Mouse (Mus musculus) forebrain, embryonic 15.5 days (tissue): ENCODE results near the gene Rnf157. TPM values are rescaled to one million over a fixed set of nuclear protein-coding genes. Genes with fewer than 3 reads are reported as not detected.

ENCODE experiments used
- ATAC-seq: fragments of 200-750 bp; cut with Nextera tagmentation; replicated peaks from 2 replicates; pipeline ENCODE4 v1.8.0; 2017; ENCODE audit warnings: mild to moderate bottlenecking, moderate TSS enrichment, moderate library complexity
- H3K27ac ChIP-seq: fragments of 300-500 bp; sonication (generic); replicated peaks from 2 replicates; pipeline ENCODE4 v1.5.1; 2015; ENCODE audit warnings: mild to moderate bottlenecking, inconsistent platforms
- H3K27me3 ChIP-seq: fragments of 300-500 bp; sonication (generic); 2 replicates; pipeline ENCODE4 v1.6.1; 2015; ENCODE audit warnings: inconsistent platforms
- H3K36me3 ChIP-seq: fragments of 300-500 bp; sonication (generic); 2 replicates; pipeline ENCODE4 v1.6.1; 2015; ENCODE audit warnings: mild to moderate bottlenecking, inconsistent platforms
- H3K4me1 ChIP-seq: fragments of 300-500 bp; sonication (generic); 2 replicates; pipeline ENCODE4 v1.6.1; 2015; ENCODE audit warnings: inconsistent platforms
- H3K4me2 ChIP-seq: fragments of 300-500 bp; sonication (generic); replicated peaks from 2 replicates; pipeline ENCODE4 v1.6.1; 2015; ENCODE audit warnings: mild to moderate bottlenecking, inconsistent platforms
- H3K4me3 ChIP-seq: fragments of 300-500 bp; sonication (generic); 2 replicates; pipeline ENCODE4 v1.5.1; 2015; ENCODE audit warnings: mild to moderate bottlenecking, inconsistent platforms
- H3K9ac ChIP-seq: fragments of 300-500 bp; sonication (generic); replicated peaks from 2 replicates; pipeline ENCODE4 v1.6.1; 2015; ENCODE audit warnings: mild to moderate bottlenecking, inconsistent platforms
- H3K9me3 ChIP-seq: fragments of 300-500 bp; sonication (generic); 2 replicates; pipeline ENCODE4 v1.6.1; 2016; ENCODE audit warnings: inconsistent platforms
- WGBS: fragments of 180-500 bp; shearing (Covaris S2); methylation state at CpG from one replicate; pipeline ENCODE4 v1.1.7; 2015; ENCODE audit warnings: mixed read lengths; 5-methylcytosine and 5-hydroxymethylcytosine counted together
- polyA plus RNA-seq: library from polyadenylated mRNA; unstranded; fragments of >200 nt; fragmentation: Nextera tagmentation; extraction: Ambion mirVana; gene quantifications from 2 replicates; pipeline ENCODE4 v1.2.1, GENCODE M21; 2015

Rnf157 gene
- polyA plus RNA-seq, 1 experiment from 2014 or later: 53.4 TPM

GRCm38 (mm10) chr11:116337531-116337930 is 75.3 kb downstream of the Rnf157 start:
- Histone ChIP-seq H3K9ac (no peak overlapping the region), H3K4me1 (peaks cover 43% of the 10 kb centered on the region), H3K4me3 (no peak overlapping the region), H3K9me3 (no peaks in the 10 kb centered on the region), H3K27me3 (peaks cover 16% of the 10 kb centered on the region; the same call in 1 of the 2 replicates), H3K4me2 (no peak overlapping the region), H3K27ac (no peak overlapping the region), H3K36me3 (peaks cover 22% of the 10 kb centered on the region; the same call in 1 of the 2 replicates)
- ATAC-seq: no peak
- WGBS: 87% methylated on average over 6 of the region's 6 CpGs

DNA sequence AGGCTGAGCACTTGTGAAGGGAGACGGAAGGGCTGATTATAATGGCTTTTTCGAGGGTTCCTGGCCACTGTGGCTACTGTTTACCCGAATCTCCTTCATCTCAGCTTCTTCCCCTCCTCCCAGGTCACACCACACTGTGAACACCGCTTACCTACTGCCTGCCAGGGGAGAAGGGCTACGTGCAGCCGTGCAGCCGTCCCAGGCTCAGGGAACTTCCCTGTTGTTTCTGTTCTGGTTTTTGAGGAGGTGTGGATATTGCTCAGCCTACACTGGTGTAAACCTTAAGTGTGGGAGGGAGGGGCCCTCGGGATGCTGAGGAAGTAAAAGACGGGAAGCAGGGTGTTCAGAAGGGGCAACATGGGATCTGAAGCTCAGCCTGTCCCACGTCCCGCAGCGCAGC is 75.8 kb downstream of the Rnf157 start:
- Histone ChIP-seq H3K27me3 (peaks cover 16% of the 10 kb centered on the region; the same call in 1 of the 2 replicates), H3K9me3 (no peaks in the 10 kb centered on the region), H3K36me3 (0 out of 2 replicates have a peak, but pooled peaks cover 18% of the 10 kb centered on the region), H3K9ac (0 out of 2 replicates have a peak overlapping the region, but pooled peaks have one; percentile 38), H3K4me3 (no peak overlapping the region), H3K27ac (no peak overlapping the region), H3K4me1 (peaks cover 48% of the 10 kb centered on the region), H3K4me2 (no peak overlapping the region)
- ATAC-seq: no peak
- WGBS: 62% methylated on average over 12 of the region's 12 CpGs

DNA sequence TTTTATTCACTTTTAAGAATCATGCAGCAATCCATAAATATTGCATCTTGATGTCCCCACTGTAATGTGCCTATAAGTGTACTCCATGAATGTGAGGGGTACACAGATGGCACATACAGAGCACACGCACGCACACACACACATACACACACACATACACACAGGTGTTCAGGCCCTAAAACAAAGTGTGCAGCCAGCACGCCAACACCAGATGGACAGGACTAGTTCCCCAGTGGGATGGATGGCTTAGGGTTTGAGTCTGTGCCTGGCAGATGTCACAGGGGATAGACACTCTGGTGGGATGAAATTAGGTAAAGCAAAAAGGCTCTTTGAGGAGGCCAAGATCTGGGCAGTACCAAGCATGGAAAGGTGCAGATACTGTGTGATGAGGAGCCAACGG is 76.4 kb downstream of the Rnf157 start:
- Histone ChIP-seq H3K27me3 (peaks cover 16% of the 10 kb centered on the region; the same call in 1 of the 2 replicates), H3K4me2 (peak overlapping the region; percentile 89), H3K4me1 (peaks cover 54% of the 10 kb centered on the region), H3K27ac (peak overlapping the region; percentile 59; the same call in 1 of the 2 replicates), H3K36me3 (0 out of 2 replicates have a peak, but pooled peaks cover 15% of the 10 kb centered on the region), H3K9ac (peak overlapping the region; percentile 38; the same call in 1 of the 2 replicates), H3K9me3 (no peaks in the 10 kb centered on the region), H3K4me3 (0 out of 2 replicates have a peak overlapping the region, but pooled peaks have one; percentile 43)
- WGBS: 64% methylated on average over 4 of the region's 4 CpGs
- no peak for ATAC-seq

GRCm38 (mm10) chr11:116335244-116336036 is 77.4 kb downstream of the Rnf157 start, which contains the start of gene Foxj1:
TSS of gene Foxj1 (minus strand) at chr11:116335399.
- peak within 1 kb of the TSS; percentile 43 for H3K4me3 ChIP-seq
- under 1% methylated on average over 61 of the region's 61 CpGs for WGBS

GRCm38 (mm10) chr11:116334417-116334782 is 78.4 kb downstream of the Rnf157 start:
- Histone ChIP-seq H3K4me1 (peaks cover 71% of the 10 kb centered on the region), H3K9ac (no peak overlapping the region; the same call in 1 of the 2 replicates), H3K4me2 (peak overlapping the region; percentile 89), H3K36me3 (0 out of 2 replicates have a peak, but pooled peaks cover 8% of the 10 kb centered on the region), H3K9me3 (no peaks in the 10 kb centered on the region), H3K27me3 (peaks cover 16% of the 10 kb centered on the region; the same call in 1 of the 2 replicates), H3K27ac (no peak overlapping the region), H3K4me3 (peak overlapping the region; percentile 43)
- ATAC-seq: no peak
- 9% methylated on average over 26 of the region's 26 CpGs for WGBS

More at GRCm38 (mm10) chr11:116335244-116336036, 77.4 kb downstream of the Rnf157 start, which contains the start of gene Foxj1:
- Histone ChIP-seq H3K4me1 (peaks cover 61% of the 10 kb centered on the region), H3K9me3 (no peaks in the 10 kb centered on the region), H3K9ac (peak within 1 kb of the TSS; percentile 38), H3K4me2 (peak within 1 kb of the TSS; percentile 89), H3K36me3 (0 out of 2 replicates have a peak, but pooled peaks cover 12% of the 10 kb centered on the region), H3K27me3 (peaks cover 16% of the 10 kb centered on the region; the same call in 1 of the 2 replicates), H3K27ac (peak within 1 kb of the TSS; percentile 59)
- ATAC-seq: peak; percentile 93

DNA sequence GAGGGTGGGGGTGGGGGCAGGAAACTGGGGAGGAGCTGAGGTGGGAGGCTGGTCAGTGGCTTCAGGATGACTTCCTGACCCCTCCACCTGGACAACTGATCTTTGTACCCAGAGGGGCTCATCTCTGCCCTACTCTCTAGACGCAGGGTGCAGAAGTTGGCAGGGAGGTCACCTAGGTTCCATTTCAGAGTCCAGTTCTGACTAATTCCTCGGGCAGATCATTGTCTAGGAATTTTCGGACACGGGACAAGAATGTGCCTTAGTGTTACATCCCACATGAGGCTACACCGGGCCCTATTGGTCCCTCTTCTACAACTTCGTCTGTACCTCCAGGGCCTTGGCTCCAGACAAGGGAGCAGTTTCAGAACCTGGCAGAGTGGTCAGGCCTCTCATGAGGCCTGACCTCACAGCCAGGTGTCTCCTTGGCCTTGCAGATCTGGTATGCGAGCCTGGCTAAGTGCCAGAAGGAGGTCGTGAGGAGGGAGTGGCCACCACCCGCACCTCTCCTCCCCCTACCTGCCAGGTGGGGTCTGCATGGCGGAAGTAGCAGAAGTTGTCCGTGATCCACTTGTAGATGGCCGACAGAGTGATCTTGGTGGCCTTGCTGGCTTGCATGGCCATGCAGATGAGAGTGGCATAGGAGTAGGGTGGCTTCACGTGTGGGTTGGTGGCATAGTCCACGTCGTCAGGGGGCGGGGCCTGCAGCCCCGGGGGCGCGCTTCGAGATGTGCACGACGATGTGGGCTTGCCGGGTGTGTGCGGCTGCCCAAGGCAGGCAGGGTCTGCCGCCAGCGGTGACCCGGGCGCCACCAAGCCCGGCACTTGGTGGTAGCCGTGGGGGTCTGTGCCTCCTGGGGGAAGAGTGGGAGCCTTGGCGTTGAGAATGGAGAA is 79.1 kb downstream of the Rnf157 start:
- H3K4me3 ChIP-seq: peak overlapping the region; percentile 43
- 27% methylated on average over 31 of the region's 31 CpGs for WGBS
- no peak for ATAC-seq
- peaks cover 78% of the 10 kb centered on the region for H3K4me1 ChIP-seq
- H3K27ac ChIP-seq: peak overlapping the region; percentile 32; the same call in 1 of the 2 replicates
- no peak overlapping the region for H3K9ac ChIP-seq
- 0 out of 2 replicates have a peak, but pooled peaks cover 6% of the 10 kb centered on the region for H3K36me3 ChIP-seq
- no peaks in the 10 kb centered on the region for H3K9me3 ChIP-seq
- peaks cover 16% of the 10 kb centered on the region; the same call in 1 of the 2 replicates for H3K27me3 ChIP-seq
- H3K4me2 ChIP-seq: peak overlapping the region; percentile 89

- H3K9ac ChIP-seq: no peak overlapping the region
- H3K27me3 ChIP-seq: peaks cover 16% of the 10 kb centered on the region; the same call in 1 of the 2 replicates
- H3K36me3 ChIP-seq: 0 out of 2 replicates have a peak, but pooled peaks cover 1% of the 10 kb centered on the region
- 56% methylated on average over 3 of the region's 3 CpGs for WGBS
- H3K4me2 ChIP-seq: no peak overlapping the region; the same call in 1 of the 2 replicates
- H3K4me1 ChIP-seq: peaks cover 81% of the 10 kb centered on the region
- no peak for ATAC-seq
- H3K4me3 ChIP-seq: no peak overlapping the region
- no peaks in the 10 kb centered on the region for H3K9me3 ChIP-seq
- peak overlapping the region; percentile 32 for H3K27ac ChIP-seq
Observed at GRCm38 (mm10) chr11:116332983-116333270, 79.9 kb downstream of the Rnf157 start.

GRCm38 (mm10) chr11:116332232-116332982 is 80.4 kb downstream of the Rnf157 start:
- Histone ChIP-seq H3K9me3 (no peaks in the 10 kb centered on the region), H3K4me3 (no peak overlapping the region), H3K27ac (peak overlapping the region; percentile 35), H3K9ac (no peak overlapping the region), H3K4me2 (no peak overlapping the region; the same call in 1 of the 2 replicates), H3K36me3 (no peaks in the 10 kb centered on the region), H3K4me1 (peaks cover 81% of the 10 kb centered on the region), H3K27me3 (peaks cover 16% of the 10 kb centered on the region; the same call in 1 of the 2 replicates)
- 31% methylated on average over 19 of the region's 19 CpGs for WGBS
- ATAC-seq: peak; percentile 11

GRCm38 (mm10) chr11:116330211-116330518 is 82.7 kb downstream of the Rnf157 start:
- no peak overlapping the region for H3K9ac ChIP-seq
- no peak overlapping the region for H3K4me3 ChIP-seq
- peaks cover 64% of the 10 kb centered on the region for H3K4me1 ChIP-seq
- H3K27me3 ChIP-seq: peaks cover 16% of the 10 kb centered on the region; the same call in 1 of the 2 replicates
- 27% methylated on average over 7 of the region's 7 CpGs for WGBS
- no peaks in the 10 kb centered on the region for H3K36me3 ChIP-seq
- H3K27ac ChIP-seq: peak overlapping the region; percentile 85
- no peak overlapping the region for H3K4me2 ChIP-seq
- H3K9me3 ChIP-seq: no peaks in the 10 kb centered on the region
- ATAC-seq: 0 out of 2 replicates have a peak, but pooled peaks have one; percentile 1

DNA sequence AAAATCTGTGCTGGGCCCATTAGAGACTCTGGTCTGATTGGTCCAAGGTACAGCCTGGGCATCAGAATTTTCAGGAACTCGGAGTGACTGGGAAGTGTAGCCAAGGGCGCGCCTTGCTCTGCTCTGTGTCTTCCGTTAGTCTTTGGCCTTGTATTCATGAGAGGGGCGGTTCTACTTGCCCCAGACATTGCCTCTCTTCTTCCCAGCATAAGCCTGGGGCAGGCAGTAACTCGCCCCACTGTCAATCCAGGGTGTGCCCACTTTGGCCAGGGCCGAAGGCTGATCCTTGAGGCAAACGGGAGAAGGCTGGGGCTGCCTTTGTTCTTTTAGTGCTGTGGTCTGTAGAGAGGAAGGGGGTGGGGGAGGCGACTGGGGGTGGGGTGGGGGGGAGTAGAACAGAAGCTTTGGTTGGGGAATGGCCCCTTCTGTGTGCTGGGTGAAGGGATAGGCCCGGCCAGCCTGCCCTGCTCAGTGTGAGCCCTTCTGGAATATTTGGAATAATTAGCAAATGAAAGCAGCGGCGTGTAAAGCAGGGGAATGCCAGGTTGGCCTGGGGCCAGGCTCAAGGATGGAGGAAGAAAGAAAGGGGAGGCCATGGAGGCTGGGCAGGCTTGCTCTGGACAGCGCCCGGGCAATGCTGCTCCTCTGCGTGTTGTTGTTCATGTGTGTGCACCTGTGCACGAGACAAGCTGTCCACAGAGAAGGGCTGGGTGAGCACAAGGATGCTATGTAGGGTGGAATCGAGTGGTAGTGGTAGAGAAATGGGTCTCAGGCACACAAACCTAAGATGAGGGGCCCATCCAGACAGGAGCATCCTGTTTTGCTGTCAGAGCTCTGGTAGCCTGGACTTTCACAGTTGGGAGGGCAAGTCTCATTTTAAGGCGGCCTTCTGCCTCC is 83.3 kb downstream of the Rnf157 start:
- WGBS: 17% methylated on average over 18 of the region's 18 CpGs
- peak; percentile 88 for ATAC-seq
- H3K4me3 ChIP-seq: no peak overlapping the region
- H3K9ac ChIP-seq: 0 out of 2 replicates have a peak overlapping the region, but pooled peaks have one; percentile 18
- no peak overlapping the region for H3K4me2 ChIP-seq
- peak overlapping the region; percentile 85 for H3K27ac ChIP-seq
- H3K4me1 ChIP-seq: peaks cover 58% of the 10 kb centered on the region
- H3K9me3 ChIP-seq: no peaks in the 10 kb centered on the region
- no peaks in the 10 kb centered on the region for H3K36me3 ChIP-seq
- H3K27me3 ChIP-seq: peaks cover 10% of the 10 kb centered on the region; the same call in 1 of the 2 replicates
